Mouse (Mus musculus) fibroblast of lung, adult 2 months (primary cell): ENCODE measurements around the gene Lars2.

Source experiments
- DNase-seq: peaks from one replicate; pipeline ENCODE4 v3.0.0-alpha.2; 2011; ENCODE audit warnings: low read depth

The Lars2 gene

GRCm38 (mm10) chr9:123507380-123507779, 140.7 kb downstream of the Lars2 start:
- DNase-seq: no peak

- DNase-seq: no peak
Observed at GRCm38 (mm10) chr9:123508986-123509385, 142.3 kb downstream of the Lars2 start.

GRCm38 (mm10) chr9:123509638-123510604, 143.2 kb downstream of the Lars2 start:
- DNase-seq: no peak

GRCm38 (mm10) chr9:123510926-123511325, 144.2 kb downstream of the Lars2 start:
- no peak for DNase-seq
